Mouse (Mus musculus) midbrain, embryonic 15.5 days (tissue): ENCODE measurements around the gene Hopx. TPM values are rescaled to one million over a fixed set of nuclear protein-coding genes. Genes with fewer than 3 reads are reported as not detected.

Source experiments
- ATAC-seq: fragments of 200-750 bp; cut with Nextera tagmentation; replicated peaks from 2 replicates; pipeline ENCODE4 v1.8.0; 2017; ENCODE audit warnings: moderate TSS enrichment
- H3K27ac ChIP-seq: fragments of 300-500 bp; sonication (generic); 2 replicates; pipeline ENCODE4 v1.5.1; 2015; ENCODE audit warnings: mild to moderate bottlenecking, inconsistent platforms
- H3K27me3 ChIP-seq: fragments of 300-500 bp; sonication (generic); replicated peaks from 2 replicates; pipeline ENCODE4 v1.6.1; 2015; ENCODE audit warnings: inconsistent platforms
- H3K36me3 ChIP-seq: fragments of 300-500 bp; sonication (generic); replicated peaks from 2 replicates; pipeline ENCODE4 v1.6.1; 2015; ENCODE audit warnings: inconsistent platforms
- H3K4me1 ChIP-seq: fragments of 300-500 bp; sonication (generic); 2 replicates; pipeline ENCODE4 v1.6.1; 2015; ENCODE audit warnings: inconsistent platforms
- H3K4me2 ChIP-seq: fragments of 300-500 bp; sonication (generic); 2 replicates; pipeline ENCODE4 v1.6.1; 2015; ENCODE audit warnings: inconsistent platforms, mild to moderate bottlenecking, moderate library complexity
- H3K4me3 ChIP-seq: fragments of 300-500 bp; sonication (generic); 2 replicates; pipeline ENCODE4 v1.5.1; 2015; ENCODE audit warnings: mild to moderate bottlenecking, inconsistent platforms
- H3K9ac ChIP-seq: fragments of 300-500 bp; sonication (generic); 2 replicates; pipeline ENCODE4 v1.6.1; 2015; ENCODE audit warnings: mild to moderate bottlenecking, inconsistent platforms
- H3K9me3 ChIP-seq: fragments of 300-500 bp; sonication (generic); 2 replicates; pipeline ENCODE4 v1.6.1; 2016; ENCODE audit warnings: inconsistent platforms
- WGBS: fragments of 180-500 bp; shearing (Covaris S2); methylation state at CpG from one replicate; pipeline ENCODE4 v1.1.7; 2015; ENCODE audit warnings: mixed read lengths; 5-methylcytosine and 5-hydroxymethylcytosine counted together
- polyA plus RNA-seq: library from polyadenylated mRNA; unstranded; fragments of >200 nt; fragmentation: Nextera tagmentation; extraction: Ambion mirVana; gene quantifications from 2 replicates; pipeline ENCODE4 v1.2.1, GENCODE M21; 2015

Gene Hopx
- 0.74 and 0.98 TPM in 2 replicates for polyA plus RNA-seq

- Histone ChIP-seq H3K4me1 (peaks cover 5% of the 10 kb centered on the region; the same call in 1 of the 2 replicates), H3K9me3 (no peaks in the 10 kb centered on the region), H3K36me3 (no peaks in the 10 kb centered on the region), H3K27ac (no peak within 1 kb of the TSS), H3K4me2 (peak within 1 kb of the TSS; percentile 17; the same call in 1 of the 2 replicates), H3K9ac (no peak within 1 kb of the TSS), H3K4me3 (no peak within 1 kb of the TSS), H3K27me3 (peaks cover 54% of the 10 kb centered on the region)
- peak; percentile 39; the same call in 1 of the 2 replicates for ATAC-seq
- 35% methylated on average over 33 of the region's 33 CpGs for WGBS
Measured at GRCm38 (mm10) chr5:77114817-77115731, at the start of gene Hopx. Gene Hopx, minus strand, starts transcription at chr5:77115121.

DNA sequence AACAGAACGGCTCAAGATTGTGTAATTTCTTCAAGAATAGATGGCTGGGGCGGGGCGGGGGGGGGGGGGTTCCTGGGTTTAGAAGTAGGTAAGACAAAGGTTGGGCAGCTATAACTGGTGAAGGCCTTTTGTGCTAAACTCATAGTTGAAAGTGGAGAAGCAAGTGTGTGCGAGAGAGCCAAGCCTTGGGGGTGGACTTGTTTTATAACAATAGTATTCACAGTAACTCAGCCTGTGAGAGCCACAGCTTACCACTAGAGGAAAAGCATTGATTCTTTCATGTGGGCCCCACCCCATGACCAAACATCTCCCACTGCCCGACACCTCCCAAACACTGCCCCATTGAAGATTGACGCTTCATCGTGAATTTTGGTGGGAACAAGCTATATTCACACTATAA, 48.7 kb upstream of the Hopx start:
- ATAC-seq = no peak

GRCm38 (mm10) chr5:77162566-77162965, 47.6 kb upstream of the Hopx start:
- 92% methylated on average over 3 of the region's 3 CpGs for WGBS
- no peak overlapping the region for H3K27ac ChIP-seq

More for the DNA sequence above, 48.7 kb upstream of the Hopx start:
- no peaks in the 10 kb centered on the region for H3K36me3 ChIP-seq
- 85% methylated on average over 7 of the region's 7 CpGs for WGBS
- H3K4me3 ChIP-seq = no peak overlapping the region
- H3K4me2 ChIP-seq = no peak overlapping the region
- H3K27ac ChIP-seq = no peak overlapping the region
- H3K27me3 ChIP-seq = no peaks in the 10 kb centered on the region
- no peaks in the 10 kb centered on the region for H3K9me3 ChIP-seq
- no peak overlapping the region for H3K9ac ChIP-seq
- H3K4me1 ChIP-seq = no peaks in the 10 kb centered on the region

GRCm38 (mm10) chr5:77157777-77158540, 43.0 kb upstream of the Hopx start:
- Histone ChIP-seq H3K4me1 (no peaks in the 10 kb centered on the region), H3K27me3 (no peaks in the 10 kb centered on the region), H3K4me3 (no peak overlapping the region), H3K27ac (no peak overlapping the region), H3K4me2 (no peak overlapping the region), H3K36me3 (no peaks in the 10 kb centered on the region), H3K9me3 (no peaks in the 10 kb centered on the region), H3K9ac (no peak overlapping the region)
- WGBS = 48% methylated on average over 14 of the region's 14 CpGs
- ATAC-seq = no peak

More at GRCm38 (mm10) chr5:77162566-77162965, 47.6 kb upstream of the Hopx start:
- Histone ChIP-seq H3K4me1 (no peaks in the 10 kb centered on the region), H3K36me3 (no peaks in the 10 kb centered on the region), H3K9ac (no peak overlapping the region), H3K27me3 (no peaks in the 10 kb centered on the region), H3K9me3 (no peaks in the 10 kb centered on the region), H3K4me2 (no peak overlapping the region), H3K4me3 (no peak overlapping the region)
- no peak for ATAC-seq

- Histone ChIP-seq H3K9ac (no peak overlapping the region), H3K27me3 (no peaks in the 10 kb centered on the region), H3K27ac (no peak overlapping the region), H3K36me3 (no peaks in the 10 kb centered on the region), H3K9me3 (no peaks in the 10 kb centered on the region), H3K4me3 (no peak overlapping the region), H3K4me1 (no peaks in the 10 kb centered on the region), H3K4me2 (no peak overlapping the region)
- 66% methylated on average over 5 of the region's 5 CpGs for WGBS
- ATAC-seq = no peak
Measured at GRCm38 (mm10) chr5:77156938-77157337, 42.0 kb upstream of the Hopx start.

- Histone ChIP-seq H3K36me3 (no peaks in the 10 kb centered on the region), H3K4me1 (no peaks in the 10 kb centered on the region), H3K27me3 (no peaks in the 10 kb centered on the region), H3K9me3 (no peaks in the 10 kb centered on the region), H3K4me3 (no peak overlapping the region), H3K4me2 (no peak overlapping the region), H3K27ac (no peak overlapping the region), H3K9ac (no peak overlapping the region)
- ATAC-seq = no peak
- WGBS = 95% methylated on average over 12 of the region's 12 CpGs
Measured at GRCm38 (mm10) chr5:77155526-77155925, 40.6 kb upstream of the Hopx start.

DNA sequence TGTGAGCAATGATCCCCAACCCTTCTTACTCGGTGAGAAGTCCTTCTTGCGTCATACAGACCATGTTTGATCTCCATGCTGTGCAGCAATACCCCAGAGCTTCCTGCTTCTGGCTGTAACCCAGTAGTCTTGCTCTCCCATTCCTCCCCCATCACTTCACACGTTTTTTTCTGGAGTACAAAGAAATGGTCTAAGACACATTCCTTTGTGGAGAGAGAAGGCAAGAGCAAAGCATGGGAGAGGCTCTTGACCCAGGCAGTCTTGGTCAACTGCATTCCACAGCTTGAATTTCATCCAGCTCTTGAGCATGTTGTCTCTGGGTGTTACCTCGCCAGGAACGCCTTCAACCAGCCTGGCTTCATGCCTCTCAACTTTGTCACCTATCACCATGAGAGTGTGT, 39.9 kb upstream of the Hopx start:
- H3K27me3 ChIP-seq = no peaks in the 10 kb centered on the region
- 86% methylated on average over 5 of the region's 5 CpGs for WGBS
- no peak overlapping the region for H3K4me2 ChIP-seq
- no peak overlapping the region for H3K9ac ChIP-seq
- no peak for ATAC-seq
- H3K36me3 ChIP-seq = no peaks in the 10 kb centered on the region
- no peak overlapping the region for H3K4me3 ChIP-seq
- H3K27ac ChIP-seq = no peak overlapping the region
- no peaks in the 10 kb centered on the region for H3K9me3 ChIP-seq
- no peaks in the 10 kb centered on the region for H3K4me1 ChIP-seq

DNA sequence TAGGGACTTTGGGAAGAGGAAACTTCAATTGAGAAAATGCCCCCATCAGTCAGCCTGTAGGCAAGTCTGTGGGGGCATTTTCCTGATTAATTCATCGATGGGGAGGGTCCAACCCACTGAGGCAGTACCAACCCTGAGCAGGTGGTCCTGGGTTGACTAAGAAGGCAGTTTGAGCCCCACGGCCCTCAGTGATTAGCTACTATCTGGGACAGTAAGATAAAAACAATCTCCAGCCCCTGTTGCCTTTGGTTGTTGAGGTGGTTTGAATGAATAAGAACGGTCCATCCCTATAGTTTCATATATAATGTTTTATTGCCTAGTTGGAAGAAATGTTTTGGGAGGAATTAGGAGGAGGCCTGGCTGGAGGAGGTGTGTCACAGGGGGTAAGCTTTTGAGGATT, 36.8 kb upstream of the Hopx start:
- no peak for ATAC-seq
- Histone ChIP-seq H3K27me3 (no peaks in the 10 kb centered on the region), H3K9ac (no peak overlapping the region), H3K4me1 (no peaks in the 10 kb centered on the region), H3K9me3 (no peaks in the 10 kb centered on the region), H3K4me2 (no peak overlapping the region), H3K4me3 (no peak overlapping the region), H3K36me3 (no peaks in the 10 kb centered on the region), H3K27ac (no peak overlapping the region)
- 90% methylated on average over 3 of the region's 3 CpGs for WGBS

DNA sequence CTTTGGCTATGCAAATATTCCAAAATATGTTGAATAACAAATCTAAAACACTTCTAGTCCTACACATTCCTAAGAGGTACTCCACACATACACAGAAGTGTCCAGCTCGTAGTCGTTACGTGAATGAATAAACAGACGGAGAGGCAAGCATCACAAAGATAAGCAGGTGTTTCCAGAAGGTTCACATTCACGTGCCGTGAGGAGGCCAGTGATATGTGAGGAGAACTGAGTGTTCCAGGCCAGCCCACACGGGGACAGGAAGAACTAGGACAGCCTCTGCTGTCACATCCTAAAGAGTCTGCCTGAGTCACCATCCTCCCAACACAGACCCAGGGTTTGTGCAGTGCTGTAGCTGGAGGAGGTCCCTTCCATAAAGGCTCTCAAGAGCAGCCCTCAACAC, 36.2 kb upstream of the Hopx start:
- H3K36me3 ChIP-seq = no peaks in the 10 kb centered on the region
- ATAC-seq = no peak
- H3K4me1 ChIP-seq = no peaks in the 10 kb centered on the region
- WGBS = 90% methylated on average over 7 of the region's 7 CpGs
- H3K9me3 ChIP-seq = no peaks in the 10 kb centered on the region
- no peak overlapping the region for H3K4me3 ChIP-seq
- no peak overlapping the region for H3K4me2 ChIP-seq
- no peak overlapping the region for H3K27ac ChIP-seq
- H3K9ac ChIP-seq = no peak overlapping the region
- no peaks in the 10 kb centered on the region for H3K27me3 ChIP-seq

DNA sequence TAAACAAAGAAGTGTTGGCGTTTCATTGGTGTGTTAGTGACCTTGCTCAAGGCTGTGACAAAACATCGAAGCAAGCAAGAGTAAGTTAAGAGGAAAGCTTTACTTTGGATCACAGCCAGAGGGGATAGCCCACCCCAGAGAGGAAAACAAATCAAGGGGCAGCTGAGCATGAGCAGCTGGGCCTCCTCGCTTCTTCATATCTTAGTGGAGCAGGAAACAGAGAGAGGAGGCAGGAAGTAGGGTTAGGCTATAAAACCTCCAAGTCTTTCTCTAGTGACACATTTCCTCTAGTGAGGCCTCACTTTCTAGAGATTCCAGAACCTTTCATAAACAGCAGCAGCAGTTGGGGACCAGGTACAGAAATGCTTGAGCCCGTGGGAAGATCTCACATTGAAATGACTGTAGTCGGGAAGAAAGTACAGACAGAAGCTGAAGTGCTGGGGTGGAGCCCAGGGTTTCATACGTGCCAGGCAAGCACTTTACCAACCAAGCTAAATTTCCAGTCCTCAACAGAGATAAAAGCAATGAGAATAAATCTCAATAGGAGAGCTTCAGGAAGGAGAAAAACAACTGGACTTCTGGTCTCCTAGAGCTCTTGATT, 33.2 kb upstream of the Hopx start:
- H3K36me3 ChIP-seq = no peaks in the 10 kb centered on the region
- no peaks in the 10 kb centered on the region for H3K27me3 ChIP-seq
- H3K4me1 ChIP-seq = no peaks in the 10 kb centered on the region
- 77% methylated on average over 6 of the region's 6 CpGs for WGBS
- H3K4me2 ChIP-seq = no peak overlapping the region
- no peak overlapping the region for H3K4me3 ChIP-seq
- H3K9me3 ChIP-seq = no peaks in the 10 kb centered on the region
- ATAC-seq = no peak
- H3K27ac ChIP-seq = no peak overlapping the region
- H3K9ac ChIP-seq = no peak overlapping the region

- 44% methylated on average over 4 of the region's 4 CpGs for WGBS
- no peak overlapping the region for H3K4me3 ChIP-seq
- no peaks in the 10 kb centered on the region for H3K9me3 ChIP-seq
- no peak overlapping the region for H3K4me2 ChIP-seq
- no peaks in the 10 kb centered on the region for H3K27me3 ChIP-seq
- no peak overlapping the region for H3K27ac ChIP-seq
- no peak overlapping the region for H3K9ac ChIP-seq
- no peaks in the 10 kb centered on the region for H3K36me3 ChIP-seq
- H3K4me1 ChIP-seq = no peaks in the 10 kb centered on the region
- no peak for ATAC-seq
Measured at GRCm38 (mm10) chr5:77146459-77147170, 31.7 kb upstream of the Hopx start.

DNA sequence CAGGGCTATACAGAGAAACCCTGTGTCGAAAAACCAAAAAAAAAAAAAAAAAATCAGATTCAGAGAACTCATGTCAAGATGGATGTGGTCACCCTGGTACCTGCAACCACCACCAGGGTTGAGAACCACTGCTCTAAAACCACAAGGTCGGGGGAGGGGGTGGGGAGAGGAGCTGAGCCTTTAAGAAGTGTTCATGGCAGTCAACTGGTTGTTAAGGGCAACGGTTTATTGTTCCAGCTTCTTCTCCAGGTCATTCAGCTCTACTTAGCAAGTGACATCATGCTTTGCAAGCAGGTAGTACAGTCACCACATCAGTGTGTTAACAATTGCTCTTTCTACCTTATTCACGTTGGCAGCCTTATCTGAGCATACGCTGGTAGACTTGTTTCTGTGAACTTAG, 29.7 kb upstream of the Hopx start:
- Histone ChIP-seq H3K4me2 (no peak overlapping the region), H3K4me3 (no peak overlapping the region), H3K9me3 (no peaks in the 10 kb centered on the region), H3K36me3 (no peaks in the 10 kb centered on the region), H3K4me1 (no peaks in the 10 kb centered on the region), H3K9ac (no peak overlapping the region), H3K27me3 (no peaks in the 10 kb centered on the region), H3K27ac (no peak overlapping the region)
- ATAC-seq = no peak
- 66% methylated on average over 5 of the region's 5 CpGs for WGBS
